Mouse (Mus musculus): ENCODE results near the gene Nde1. TPM values are rescaled to one million over a fixed set of nuclear protein-coding genes. Genes with fewer than 3 reads are reported as not detected.

Gene Nde1
- polyA plus RNA-seq, 1 experiment: 126 TPM

DNA sequence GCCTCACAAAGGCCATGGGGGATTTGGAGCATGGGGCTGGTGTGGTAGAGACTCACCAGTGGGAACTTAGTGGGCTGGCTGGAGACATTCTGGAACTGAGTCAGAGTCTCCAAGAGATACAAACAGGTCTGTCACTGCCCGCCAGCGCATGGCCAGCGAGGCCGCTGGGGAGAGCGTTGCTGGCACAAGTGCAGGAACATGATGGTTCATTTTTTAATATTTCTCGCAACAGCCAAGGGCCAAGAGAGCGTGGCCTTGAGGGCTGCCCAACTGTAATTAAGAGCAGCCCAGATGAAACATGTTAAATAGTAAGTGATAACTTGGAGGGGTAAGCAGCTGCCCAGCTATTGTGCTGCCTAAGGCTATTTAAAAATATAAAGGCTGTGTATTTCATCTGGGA is 38.4 kb upstream of the Nde1 start:
- Histone ChIP-seq H3K27ac (ENCODE audit: insufficient read depth, low read length) (peak overlapping the region; percentile 69; the same call in 1 of the 2 replicates), H3K9ac (ENCODE audit: low read depth, poor library complexity, severe bottlenecking) (no peak overlapping the region), H3K9me3 (replicated peaks; ENCODE audit: control insufficient read depth, insufficient read depth, low read length, poor library complexity, severe bottlenecking) (no peaks in the 10 kb centered on the region), H3K4me1 (ENCODE audit: control insufficient read depth, insufficient read depth, low read length) (peaks cover 2% of the 10 kb centered on the region), H3K4me3 (ENCODE audit: low read depth, low read length) (no peak overlapping the region), H3K36me3 (ENCODE audit: control insufficient read depth, insufficient read depth, low read length, poor library complexity, severe bottlenecking) (peaks cover 34% of the 10 kb centered on the region), H3K27me3 (ENCODE audit: control insufficient read depth, insufficient read depth, low read length, poor library complexity, severe bottlenecking) (no peaks in the 10 kb centered on the region)
- no peak for TF ChIP-seq CTCF (IDR thresholded peaks at IDR 0.05; ENCODE audit: low read depth, low read length)
- TF ChIP-seq EP300 (IDR thresholded peaks at IDR 0.05; ENCODE audit: insufficient read depth, low read depth, low read length): no peak
- no peak for TF ChIP-seq POLR2A (IDR thresholded peaks at IDR 0.05; ENCODE audit: insufficient read depth, low read length)

DNA sequence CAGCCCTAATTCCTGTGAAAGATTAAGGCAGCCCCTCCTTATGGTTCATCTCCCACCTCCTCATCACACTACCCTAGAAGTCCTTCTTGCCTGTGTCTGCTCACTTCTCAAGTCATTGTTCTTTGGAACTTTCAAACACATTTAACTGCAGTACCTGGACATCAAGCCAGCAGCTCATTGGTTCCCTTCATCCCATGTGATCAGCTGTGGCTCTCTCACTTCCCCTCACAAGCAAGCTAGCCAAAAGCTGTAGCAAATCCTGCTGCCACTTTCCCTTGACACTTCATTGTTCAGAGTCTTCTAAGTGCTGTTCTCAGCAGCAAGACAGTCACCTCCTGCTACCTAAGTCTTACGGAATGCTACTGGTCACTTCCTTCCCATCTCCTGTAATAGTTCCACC is 37.8 kb upstream of the Nde1 start:
- Histone ChIP-seq H3K27ac (ENCODE audit: insufficient read depth, low read length) (no peak overlapping the region), H3K9me3 (replicated peaks; ENCODE audit: control insufficient read depth, insufficient read depth, low read length, poor library complexity, severe bottlenecking) (no peaks in the 10 kb centered on the region), H3K4me3 (ENCODE audit: low read depth, low read length) (no peak overlapping the region), H3K36me3 (ENCODE audit: control insufficient read depth, insufficient read depth, low read length, poor library complexity, severe bottlenecking) (peaks cover 36% of the 10 kb centered on the region), H3K9ac (ENCODE audit: low read depth, poor library complexity, severe bottlenecking) (no peak overlapping the region), H3K4me1 (ENCODE audit: control insufficient read depth, insufficient read depth, low read length) (peaks cover 2% of the 10 kb centered on the region), H3K27me3 (ENCODE audit: control insufficient read depth, insufficient read depth, low read length, poor library complexity, severe bottlenecking) (no peaks in the 10 kb centered on the region)
- no peak for TF ChIP-seq CTCF (IDR thresholded peaks at IDR 0.05; ENCODE audit: low read depth, low read length)
- no peak for TF ChIP-seq POLR2A (IDR thresholded peaks at IDR 0.05; ENCODE audit: insufficient read depth, low read length)
- no peak for TF ChIP-seq EP300 (IDR thresholded peaks at IDR 0.05; ENCODE audit: insufficient read depth, low read depth, low read length)

DNA sequence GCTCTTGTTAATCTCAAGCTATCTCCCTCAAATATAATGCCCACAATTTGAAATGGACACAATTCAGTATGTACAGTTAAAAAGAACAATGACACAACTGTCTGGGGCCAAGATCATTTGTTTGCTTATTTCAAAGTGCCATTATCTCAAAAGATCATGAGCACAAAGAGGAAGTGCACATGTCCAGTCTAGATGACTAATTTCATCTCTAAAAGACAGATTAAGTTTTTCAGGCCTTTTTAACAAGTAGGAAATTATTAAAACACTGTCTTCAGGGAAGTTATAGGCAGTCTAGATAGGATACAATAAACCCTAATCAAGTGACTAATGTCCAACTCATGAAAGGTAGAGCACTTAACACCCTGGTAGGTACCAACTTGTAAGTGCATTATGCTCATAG is 34.1 kb upstream of the Nde1 start:
- H3K9ac ChIP-seq (ENCODE audit: low read depth, poor library complexity, severe bottlenecking): no peak overlapping the region
- TF ChIP-seq POLR2A (IDR thresholded peaks at IDR 0.05; ENCODE audit: insufficient read depth, low read length): no peak
- TF ChIP-seq EP300 (IDR thresholded peaks at IDR 0.05; ENCODE audit: insufficient read depth, low read depth, low read length): no peak
- no peak for TF ChIP-seq CTCF (IDR thresholded peaks at IDR 0.05; ENCODE audit: low read depth, low read length)
- peaks cover 2% of the 10 kb centered on the region for H3K4me1 ChIP-seq (ENCODE audit: control insufficient read depth, insufficient read depth, low read length)
- no peak overlapping the region for H3K27ac ChIP-seq (ENCODE audit: insufficient read depth, low read length)
- no peak overlapping the region for H3K4me3 ChIP-seq (ENCODE audit: low read depth, low read length)
- H3K27me3 ChIP-seq (ENCODE audit: control insufficient read depth, insufficient read depth, low read length, poor library complexity, severe bottlenecking): no peaks in the 10 kb centered on the region
- H3K9me3 ChIP-seq (replicated peaks; ENCODE audit: control insufficient read depth, insufficient read depth, low read length, poor library complexity, severe bottlenecking): no peaks in the 10 kb centered on the region
- H3K36me3 ChIP-seq (ENCODE audit: control insufficient read depth, insufficient read depth, low read length, poor library complexity, severe bottlenecking): peaks cover 47% of the 10 kb centered on the region

DNA sequence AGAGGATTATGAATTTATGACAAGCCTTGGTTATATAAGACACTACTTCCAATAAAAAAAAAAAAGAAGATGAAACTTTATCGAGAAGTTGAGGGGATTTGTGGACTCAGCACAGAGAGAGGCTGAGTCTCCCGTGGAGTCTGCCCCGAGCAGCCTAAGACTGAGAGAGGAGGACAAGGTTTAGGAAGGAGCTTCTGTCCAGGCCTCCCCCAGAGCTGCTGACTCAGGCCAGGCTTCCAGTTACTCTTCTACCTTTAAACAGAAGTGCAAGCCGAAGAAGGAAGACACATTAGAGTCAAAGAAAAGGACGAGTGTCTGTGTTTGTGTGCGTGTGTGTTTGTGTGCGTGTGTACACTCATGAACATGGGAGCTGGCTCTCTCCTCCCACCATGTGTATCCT is 32.3 kb upstream of the Nde1 start:
- Histone ChIP-seq H3K9me3 (replicated peaks; ENCODE audit: control insufficient read depth, insufficient read depth, low read length, poor library complexity, severe bottlenecking) (no peaks in the 10 kb centered on the region), H3K9ac (ENCODE audit: low read depth, poor library complexity, severe bottlenecking) (no peak overlapping the region), H3K4me3 (ENCODE audit: low read depth, low read length) (no peak overlapping the region), H3K36me3 (ENCODE audit: control insufficient read depth, insufficient read depth, low read length, poor library complexity, severe bottlenecking) (peaks cover 58% of the 10 kb centered on the region), H3K27me3 (ENCODE audit: control insufficient read depth, insufficient read depth, low read length, poor library complexity, severe bottlenecking) (no peaks in the 10 kb centered on the region), H3K27ac (ENCODE audit: insufficient read depth, low read length) (no peak overlapping the region), H3K4me1 (ENCODE audit: control insufficient read depth, insufficient read depth, low read length) (no peaks in the 10 kb centered on the region)
- no peak for TF ChIP-seq EP300 (IDR thresholded peaks at IDR 0.05; ENCODE audit: insufficient read depth, low read depth, low read length)
- TF ChIP-seq CTCF (IDR thresholded peaks at IDR 0.05; ENCODE audit: low read depth, low read length): no peak
- no peak for TF ChIP-seq POLR2A (IDR thresholded peaks at IDR 0.05; ENCODE audit: insufficient read depth, low read length)

DNA sequence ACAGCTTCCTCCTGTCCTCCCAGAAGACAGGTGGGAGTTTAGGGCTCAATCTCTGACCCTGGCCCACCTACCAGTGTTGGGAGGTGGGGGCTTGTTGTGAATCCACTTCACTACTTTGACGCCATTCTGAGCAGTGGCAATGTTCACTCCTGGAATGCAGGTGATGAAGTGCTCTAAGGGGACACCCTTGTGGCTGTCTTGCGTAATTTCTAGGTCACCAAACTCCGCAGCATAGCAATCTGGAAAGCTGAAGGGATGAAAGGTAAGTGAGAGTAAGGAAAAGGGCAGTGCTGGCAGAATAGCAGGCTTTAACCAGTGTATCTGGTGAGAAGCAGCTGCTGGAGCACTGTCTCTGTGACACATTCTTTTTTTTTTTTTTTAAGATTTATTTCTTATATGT is 31.7 kb upstream of the Nde1 start:
- H3K4me3 ChIP-seq (ENCODE audit: low read depth, low read length): no peak overlapping the region
- H3K27me3 ChIP-seq (ENCODE audit: control insufficient read depth, insufficient read depth, low read length, poor library complexity, severe bottlenecking): no peaks in the 10 kb centered on the region
- no peaks in the 10 kb centered on the region for H3K9me3 ChIP-seq (replicated peaks; ENCODE audit: control insufficient read depth, insufficient read depth, low read length, poor library complexity, severe bottlenecking)
- no peak overlapping the region for H3K27ac ChIP-seq (ENCODE audit: insufficient read depth, low read length)
- H3K36me3 ChIP-seq (ENCODE audit: control insufficient read depth, insufficient read depth, low read length, poor library complexity, severe bottlenecking): peaks cover 58% of the 10 kb centered on the region
- TF ChIP-seq CTCF (IDR thresholded peaks at IDR 0.05; ENCODE audit: low read depth, low read length): peak; percentile 5
- TF ChIP-seq EP300 (IDR thresholded peaks at IDR 0.05; ENCODE audit: insufficient read depth, low read depth, low read length): no peak
- no peak overlapping the region for H3K9ac ChIP-seq (ENCODE audit: low read depth, poor library complexity, severe bottlenecking)
- H3K4me1 ChIP-seq (ENCODE audit: control insufficient read depth, insufficient read depth, low read length): no peaks in the 10 kb centered on the region

DNA sequence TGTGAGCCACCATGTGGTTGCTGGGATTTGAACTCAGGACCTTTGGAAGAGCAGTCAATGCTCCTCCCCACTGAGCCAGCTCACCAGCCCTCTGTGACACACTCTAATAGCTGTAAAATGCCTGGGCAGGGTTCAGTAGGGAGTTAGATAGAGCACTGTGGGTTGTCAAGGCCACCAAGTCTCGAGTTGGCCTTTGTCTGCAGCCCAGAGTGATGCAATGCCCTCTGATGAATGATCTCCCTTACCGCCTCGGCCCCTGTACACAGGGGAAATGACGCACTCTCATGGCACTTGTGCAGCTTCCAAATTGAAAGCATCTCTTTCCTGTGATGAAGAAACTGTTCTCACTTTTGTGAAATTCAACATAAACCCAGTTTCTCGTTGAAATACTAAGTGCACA is 31.2 kb upstream of the Nde1 start:
- H3K4me1 ChIP-seq (ENCODE audit: control insufficient read depth, insufficient read depth, low read length): no peaks in the 10 kb centered on the region
- peaks cover 63% of the 10 kb centered on the region for H3K36me3 ChIP-seq (ENCODE audit: control insufficient read depth, insufficient read depth, low read length, poor library complexity, severe bottlenecking)
- no peaks in the 10 kb centered on the region for H3K9me3 ChIP-seq (replicated peaks; ENCODE audit: control insufficient read depth, insufficient read depth, low read length, poor library complexity, severe bottlenecking)
- H3K4me3 ChIP-seq (ENCODE audit: low read depth, low read length): no peak overlapping the region
- H3K27ac ChIP-seq (ENCODE audit: insufficient read depth, low read length): no peak overlapping the region
- H3K9ac ChIP-seq (ENCODE audit: low read depth, poor library complexity, severe bottlenecking): no peak overlapping the region
- TF ChIP-seq CTCF (IDR thresholded peaks at IDR 0.05; ENCODE audit: low read depth, low read length): no peak
- no peak for TF ChIP-seq POLR2A (IDR thresholded peaks at IDR 0.05; ENCODE audit: insufficient read depth, low read length)
- H3K27me3 ChIP-seq (ENCODE audit: control insufficient read depth, insufficient read depth, low read length, poor library complexity, severe bottlenecking): no peaks in the 10 kb centered on the region

Data from ES-Bruce4 (cell line).